Mouse (Mus musculus) limb, embryonic 12.5 days (tissue): Measurements from ENCODE around the gene Tet2. TPM values are rescaled to one million over a fixed set of nuclear protein-coding genes. Genes with fewer than 3 reads are reported as not detected.

ENCODE experiments used
- ATAC-seq: fragments of 200-750 bp; cut with Nextera tagmentation; 2 replicates; pipeline ENCODE4 v1.8.0; 2017; ENCODE audit warnings: low read depth, moderate TSS enrichment; ENCODE audit not compliant: insufficient number of reproducible peaks, insufficient read depth, low FRiP score, low TSS enrichment
- H3K27ac ChIP-seq: fragments of 300-500 bp; sonication (generic); 2 replicates; pipeline ENCODE4 v1.5.1; 2016; ENCODE audit warnings: mild to moderate bottlenecking, moderate library complexity
- H3K27me3 ChIP-seq: fragments of 300-500 bp; sonication (generic); 2 replicates; pipeline ENCODE4 v1.6.1; 2016; ENCODE audit warnings: mild to moderate bottlenecking, moderate library complexity
- H3K36me3 ChIP-seq: fragments of 300-500 bp; sonication (generic); 2 replicates; pipeline ENCODE4 v1.6.1; 2016; ENCODE audit warnings: mild to moderate bottlenecking, moderate library complexity
- H3K4me1 ChIP-seq: fragments of 300-500 bp; sonication (generic); replicated peaks from 2 replicates; pipeline ENCODE4 v1.6.1; 2016
- H3K4me2 ChIP-seq: fragments of 300-500 bp; sonication (generic); 2 replicates; pipeline ENCODE4 v1.6.1; 2016; ENCODE audit warnings: mild to moderate bottlenecking, moderate library complexity
- H3K4me3 ChIP-seq: fragments of 300-500 bp; sonication (generic); replicated peaks from 2 replicates; pipeline ENCODE4 v1.5.1; 2016; ENCODE audit warnings: mild to moderate bottlenecking
- H3K9ac ChIP-seq: fragments of 300-500 bp; sonication (generic); replicated peaks from 2 replicates; pipeline ENCODE4 v1.6.1; 2016; ENCODE audit warnings: mild to moderate bottlenecking, moderate library complexity
- H3K9me3 ChIP-seq: fragments of 300-500 bp; sonication (generic); 2 replicates; pipeline ENCODE4 v1.6.1; 2016; ENCODE audit warnings: mild to moderate bottlenecking, moderate library complexity
- WGBS: fragments of 180-500 bp; shearing (Covaris S2); methylation state at CpG from one replicate; pipeline ENCODE4 v1.1.7; 2016; 5-methylcytosine and 5-hydroxymethylcytosine counted together
- polyA plus RNA-seq: library from polyadenylated mRNA; unstranded; fragments of >200 nt; fragmentation: Nextera tagmentation; extraction: Ambion mirVana; gene quantifications from 2 replicates; pipeline ENCODE4 v1.2.1, GENCODE M21; 2016

Gene Tet2
- polyA plus RNA-seq, 1 experiment from 2014 or later, result 17.2 TPM

- ATAC-seq, result no peak
- H3K36me3 ChIP-seq, result peaks cover 18% of the 10 kb centered on the region
- no peak overlapping the region for H3K27ac ChIP-seq
- no peaks in the 10 kb centered on the region for H3K9me3 ChIP-seq
- 69% methylated on average over 3 of the region's 3 CpGs for WGBS
- H3K4me2 ChIP-seq, result no peak overlapping the region
- peaks cover 13% of the 10 kb centered on the region for H3K4me1 ChIP-seq
- no peak overlapping the region for H3K9ac ChIP-seq
- H3K4me3 ChIP-seq, result no peak overlapping the region
- H3K27me3 ChIP-seq, result no peaks in the 10 kb centered on the region
Observed at GRCm38 (mm10) chr3:133532806-133533205, 12.1 kb downstream of the Tet2 start.

- H3K36me3 ChIP-seq, result peaks cover 12% of the 10 kb centered on the region
- no peak for ATAC-seq
- H3K4me3 ChIP-seq, result no peak overlapping the region
- H3K27me3 ChIP-seq, result no peaks in the 10 kb centered on the region
- H3K9me3 ChIP-seq, result no peaks in the 10 kb centered on the region
- 70% methylated on average over 6 of the region's 6 CpGs for WGBS
- no peak overlapping the region for H3K27ac ChIP-seq
- H3K4me1 ChIP-seq, result peaks cover 13% of the 10 kb centered on the region
- no peak overlapping the region for H3K9ac ChIP-seq
- H3K4me2 ChIP-seq, result no peak overlapping the region
Observed at GRCm38 (mm10) chr3:133532252-133532651, 12.7 kb downstream of the Tet2 start.

DNA sequence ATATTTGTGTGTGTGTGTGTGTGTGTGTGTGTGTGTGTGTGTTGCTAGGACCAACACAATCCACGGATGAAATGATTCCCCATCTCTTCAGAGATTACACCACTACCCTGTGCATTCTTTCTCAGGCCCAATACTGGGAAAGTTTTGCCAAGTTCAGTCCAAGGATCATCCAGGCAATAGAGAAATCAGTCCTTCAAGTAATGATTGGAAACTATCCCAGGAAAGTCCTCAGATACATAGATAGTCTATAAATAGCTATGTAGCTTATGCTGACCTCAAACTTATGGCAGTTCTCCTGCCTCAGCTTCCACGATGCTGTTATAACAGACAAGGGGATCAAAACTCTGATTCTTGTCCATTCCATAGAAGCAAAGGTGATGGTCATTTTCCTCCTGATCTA is 13.8 kb downstream of the Tet2 start:
- H3K27ac ChIP-seq, result no peak overlapping the region
- H3K4me3 ChIP-seq, result no peak overlapping the region
- WGBS, result 88% methylated on average over 2 of the region's 2 CpGs
- no peak overlapping the region for H3K9ac ChIP-seq
- H3K36me3 ChIP-seq, result peaks cover under 1% of the 10 kb centered on the region; the same call in 1 of the 2 replicates
- no peak for ATAC-seq
- H3K9me3 ChIP-seq, result no peaks in the 10 kb centered on the region
- H3K4me2 ChIP-seq, result no peak overlapping the region
- no peaks in the 10 kb centered on the region for H3K27me3 ChIP-seq
- peaks cover 13% of the 10 kb centered on the region for H3K4me1 ChIP-seq

GRCm38 (mm10) chr3:133530664-133531063 is 14.3 kb downstream of the Tet2 start:
- no peaks in the 10 kb centered on the region for H3K9me3 ChIP-seq
- peaks cover 13% of the 10 kb centered on the region for H3K4me1 ChIP-seq
- ATAC-seq, result no peak
- H3K27ac ChIP-seq, result no peak overlapping the region
- no peak overlapping the region for H3K9ac ChIP-seq
- no peaks in the 10 kb centered on the region for H3K27me3 ChIP-seq
- H3K36me3 ChIP-seq, result no peaks in the 10 kb centered on the region
- no peak overlapping the region for H3K4me2 ChIP-seq
- H3K4me3 ChIP-seq, result no peak overlapping the region
- 69% methylated on average over 3 of the region's 3 CpGs for WGBS

GRCm38 (mm10) chr3:133526119-133526723 is 18.7 kb downstream of the Tet2 start:
- 87% methylated on average over 4 of the region's 4 CpGs for WGBS
- no peak for ATAC-seq

DNA sequence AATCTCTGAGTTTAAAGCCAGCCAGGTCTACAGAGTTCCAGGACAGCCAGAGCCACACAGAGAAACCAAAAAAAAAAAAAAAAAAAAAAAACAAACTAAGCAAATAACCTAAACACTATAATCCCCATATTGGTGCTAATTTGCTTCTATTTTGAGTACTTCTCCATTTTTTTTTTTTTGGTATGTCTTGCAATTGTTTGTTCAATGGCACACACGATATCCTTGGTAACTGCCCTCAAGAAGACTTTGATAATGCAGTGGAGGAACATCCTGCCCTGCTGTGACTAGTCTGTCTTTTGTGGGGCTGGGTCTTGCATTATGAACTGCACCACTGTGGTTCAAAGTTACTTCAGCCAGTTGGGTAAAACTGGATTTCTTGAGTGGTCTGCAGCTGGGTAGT is 19.4 kb downstream of the Tet2 start:
- Histone ChIP-seq H3K9ac (no peak overlapping the region), H3K27ac (no peak overlapping the region), H3K4me2 (no peak overlapping the region), H3K27me3 (no peaks in the 10 kb centered on the region), H3K4me1 (no peaks in the 10 kb centered on the region), H3K9me3 (no peaks in the 10 kb centered on the region), H3K4me3 (no peak overlapping the region), H3K36me3 (0 out of 2 replicates have a peak, but pooled peaks cover 6% of the 10 kb centered on the region)
- no peak for ATAC-seq
- WGBS, result 85% methylated on average over 1 of the region's 1 CpGs

More at GRCm38 (mm10) chr3:133526119-133526723, 18.7 kb downstream of the Tet2 start:
- H3K9me3 ChIP-seq, result no peaks in the 10 kb centered on the region
- H3K27ac ChIP-seq, result no peak overlapping the region
- H3K36me3 ChIP-seq, result 0 out of 2 replicates have a peak, but pooled peaks cover 6% of the 10 kb centered on the region
- H3K9ac ChIP-seq, result no peak overlapping the region
- no peaks in the 10 kb centered on the region for H3K27me3 ChIP-seq
- no peak overlapping the region for H3K4me3 ChIP-seq
- H3K4me2 ChIP-seq, result no peak overlapping the region
- H3K4me1 ChIP-seq, result no peaks in the 10 kb centered on the region

- no peaks in the 10 kb centered on the region for H3K27me3 ChIP-seq
- H3K36me3 ChIP-seq, result 0 out of 2 replicates have a peak, but pooled peaks cover 6% of the 10 kb centered on the region
- ATAC-seq, result no peak
- no peak overlapping the region for H3K27ac ChIP-seq
- no peak overlapping the region for H3K9ac ChIP-seq
- 81% methylated on average over 4 of the region's 4 CpGs for WGBS
- H3K4me2 ChIP-seq, result no peak overlapping the region
- no peaks in the 10 kb centered on the region for H3K4me1 ChIP-seq
- H3K9me3 ChIP-seq, result no peaks in the 10 kb centered on the region
- no peak overlapping the region for H3K4me3 ChIP-seq
Observed at GRCm38 (mm10) chr3:133524341-133525050, 20.4 kb downstream of the Tet2 start.

DNA sequence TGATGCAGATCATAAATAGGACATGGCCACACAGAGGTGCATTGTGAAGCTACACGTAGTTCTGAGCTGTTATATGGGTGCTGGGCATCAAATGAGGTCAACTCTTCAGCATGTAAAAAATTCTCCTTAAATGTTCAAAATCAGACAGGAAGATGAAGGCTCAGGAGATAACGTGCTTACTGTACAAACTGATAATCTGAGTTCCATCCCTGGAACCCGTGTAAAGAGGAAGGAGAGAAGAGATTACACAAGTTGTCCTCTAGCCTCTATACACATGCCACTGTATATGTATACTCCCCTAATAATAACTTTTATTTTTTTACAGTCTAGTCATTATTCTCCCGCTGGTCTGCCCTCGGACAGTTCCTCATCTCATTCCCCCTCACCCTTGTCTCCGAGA is 21.7 kb downstream of the Tet2 start:
- Histone ChIP-seq H3K36me3 (0 out of 2 replicates have a peak, but pooled peaks cover 6% of the 10 kb centered on the region), H3K9me3 (no peaks in the 10 kb centered on the region), H3K4me2 (no peak overlapping the region), H3K27ac (no peak overlapping the region), H3K4me1 (no peaks in the 10 kb centered on the region), H3K9ac (no peak overlapping the region), H3K4me3 (no peak overlapping the region), H3K27me3 (no peaks in the 10 kb centered on the region)
- ATAC-seq, result no peak
- 88% methylated on average over 6 of the region's 6 CpGs for WGBS

- no peak for ATAC-seq
- Histone ChIP-seq H3K4me2 (no peak overlapping the region), H3K4me3 (no peak overlapping the region), H3K9ac (no peak overlapping the region), H3K9me3 (no peaks in the 10 kb centered on the region), H3K36me3 (0 out of 2 replicates have a peak, but pooled peaks cover 14% of the 10 kb centered on the region), H3K4me1 (no peaks in the 10 kb centered on the region), H3K27ac (no peak overlapping the region), H3K27me3 (no peaks in the 10 kb centered on the region)
- WGBS, result 79% methylated on average over 7 of the region's 7 CpGs
Observed at GRCm38 (mm10) chr3:133522289-133522688, 22.6 kb downstream of the Tet2 start.

GRCm38 (mm10) chr3:133518801-133519200 is 26.1 kb downstream of the Tet2 start:
- WGBS, result 87% methylated on average over 3 of the region's 3 CpGs

DNA sequence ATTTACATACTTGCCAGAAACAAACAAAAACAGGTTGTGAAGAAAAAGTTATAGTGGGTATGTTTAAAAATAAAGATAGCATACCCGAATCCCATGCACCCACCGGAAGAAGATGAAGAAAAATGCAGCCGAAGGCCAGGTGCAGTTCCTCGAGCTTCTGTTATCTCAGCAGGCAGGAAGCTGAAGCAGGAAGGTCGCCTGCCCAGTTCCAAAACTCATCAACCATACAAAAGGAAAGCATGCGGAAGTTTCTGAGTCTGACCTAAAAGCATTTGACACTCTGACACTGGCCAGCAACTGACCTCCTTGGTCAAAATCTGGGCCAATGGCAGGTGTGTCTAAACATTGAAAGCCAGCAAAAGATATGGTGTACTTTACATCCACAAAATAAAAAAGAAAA is 26.8 kb downstream of the Tet2 start:
- WGBS, result 79% methylated on average over 6 of the region's 6 CpGs
- no peak overlapping the region for H3K4me3 ChIP-seq
- no peak for ATAC-seq
- no peak overlapping the region for H3K4me2 ChIP-seq
- H3K9me3 ChIP-seq, result no peaks in the 10 kb centered on the region
- peaks cover 40% of the 10 kb centered on the region for H3K36me3 ChIP-seq
- no peaks in the 10 kb centered on the region for H3K4me1 ChIP-seq
- H3K27ac ChIP-seq, result no peak overlapping the region
- no peaks in the 10 kb centered on the region for H3K27me3 ChIP-seq
- no peak overlapping the region for H3K9ac ChIP-seq

More at GRCm38 (mm10) chr3:133518801-133519200, 26.1 kb downstream of the Tet2 start:
- Histone ChIP-seq H3K4me3 (no peak overlapping the region), H3K27ac (no peak overlapping the region), H3K9ac (no peak overlapping the region), H3K4me1 (no peaks in the 10 kb centered on the region), H3K9me3 (no peaks in the 10 kb centered on the region), H3K4me2 (no peak overlapping the region), H3K27me3 (no peaks in the 10 kb centered on the region), H3K36me3 (peaks cover 33% of the 10 kb centered on the region)
- ATAC-seq, result no peak
